Mouse (Mus musculus): ENCODE data around the gene Unc13b.

DNA sequence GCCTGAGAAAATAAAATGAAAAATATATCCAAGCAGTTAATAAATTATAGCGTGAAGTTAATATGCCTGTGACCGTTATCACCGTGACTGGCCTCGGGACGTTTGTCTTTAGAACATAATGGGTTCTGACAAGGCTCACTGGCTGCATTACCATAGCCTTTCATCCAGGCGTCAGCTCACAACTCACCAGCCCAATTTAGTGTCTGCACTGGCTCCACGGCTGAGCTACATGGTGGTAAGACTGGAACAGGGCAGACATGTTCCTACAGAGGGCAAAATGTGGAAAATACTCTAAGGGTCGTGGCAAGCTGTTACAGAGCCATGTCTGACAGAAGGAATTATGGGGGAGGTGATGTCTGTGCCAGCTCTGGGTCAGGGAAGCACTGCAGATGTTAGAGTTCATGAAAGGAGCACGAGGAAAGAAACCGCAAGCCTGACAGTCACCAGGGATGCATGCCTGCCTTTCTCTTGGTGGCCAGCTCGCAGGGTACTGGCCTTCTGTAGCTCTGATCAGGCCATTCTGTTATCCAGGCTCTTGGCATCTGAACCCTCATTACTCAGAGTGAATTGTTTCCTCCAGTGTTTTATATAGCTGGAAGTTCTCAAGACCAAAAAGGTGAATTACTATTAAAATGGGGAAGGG is 251.1 kb downstream of the Unc13b start:
- no peak for TF ChIP-seq CTCF (IDR thresholded peaks at IDR 0.05; ENCODE audit: extremely low read depth, insufficient read depth, insufficient read length, insufficient replicate concordance)
- no peak for TF ChIP-seq POLR2A (IDR thresholded peaks at IDR 0.05; ENCODE audit: low read depth, low read length)

All from spleen, adult 2 months (tissue).